Mouse (Mus musculus) forebrain, embryonic 12.5 days (tissue): Measurements from ENCODE around the gene Tmem87a. TPM values are rescaled to one million over a fixed set of nuclear protein-coding genes. Genes with fewer than 3 reads are reported as not detected.

ENCODE experiments used
- ATAC-seq: fragments of 200-750 bp; cut with Nextera tagmentation; 2 replicates; pipeline ENCODE4 v1.8.0; 2017; ENCODE audit warnings: moderate TSS enrichment; ENCODE audit not compliant: low FRiP score
- H3K27ac ChIP-seq: fragments of 300-500 bp; sonication (generic); 2 replicates; pipeline ENCODE4 v1.5.1; 2016; ENCODE audit warnings: mild to moderate bottlenecking
- H3K27me3 ChIP-seq: fragments of 300-500 bp; sonication (generic); 2 replicates; pipeline ENCODE4 v1.6.1; 2016; ENCODE audit warnings: mild to moderate bottlenecking
- H3K36me3 ChIP-seq: fragments of 300-500 bp; sonication (generic); replicated peaks from 2 replicates; pipeline ENCODE4 v1.6.1; 2016; ENCODE audit warnings: mild to moderate bottlenecking
- H3K4me1 ChIP-seq: fragments of 300-500 bp; sonication (generic); 2 replicates; pipeline ENCODE4 v1.6.1; 2016
- H3K4me2 ChIP-seq: fragments of 300-500 bp; sonication (generic); 2 replicates; pipeline ENCODE4 v1.6.1; 2016; ENCODE audit warnings: mild to moderate bottlenecking, moderate library complexity
- H3K4me3 ChIP-seq: fragments of 300-500 bp; sonication (generic); replicated peaks from 2 replicates; pipeline ENCODE4 v1.5.1; 2016; ENCODE audit warnings: mild to moderate bottlenecking
- H3K9ac ChIP-seq: fragments of 300-500 bp; sonication (generic); 2 replicates; pipeline ENCODE4 v1.6.1; 2016; ENCODE audit warnings: mild to moderate bottlenecking
- H3K9me3 ChIP-seq: fragments of 300-500 bp; sonication (generic); 2 replicates; pipeline ENCODE4 v1.6.1; 2016
- WGBS: fragments of 180-500 bp; shearing (Covaris S2); methylation state at CpG from one replicate; pipeline ENCODE4 v1.1.7; 2016; 5-methylcytosine and 5-hydroxymethylcytosine counted together
- polyA plus RNA-seq: library from polyadenylated mRNA; unstranded; fragments of >200 nt; fragmentation: Nextera tagmentation; extraction: Ambion mirVana; gene quantifications from 2 replicates; pipeline ENCODE4 v1.2.1, GENCODE M21; 2016

Tmem87a gene
- polyA plus RNA-seq, 1 experiment from 2014 or later = 10.2 TPM

GRCm38 (mm10) chr2:120352682-120353646 is 50.9 kb downstream of the Tmem87a start, which contains the start of gene Vps39:
Gene Vps39 (minus strand): TSS chr2:120353137.
- Histone ChIP-seq H3K4me3 (peak within 1 kb of the TSS; percentile 92), H3K4me1 (peaks cover 15% of the 10 kb centered on the region), H3K4me2 (peak within 1 kb of the TSS; percentile 74), H3K9ac (peak within 1 kb of the TSS; percentile 82), H3K36me3 (peaks cover 32% of the 10 kb centered on the region), H3K27me3 (no peaks in the 10 kb centered on the region), H3K27ac (peak within 1 kb of the TSS; percentile 73), H3K9me3 (no peaks in the 10 kb centered on the region)
- peak; percentile 98 for ATAC-seq
- WGBS = 11% methylated on average over 44 of the region's 44 CpGs

- Histone ChIP-seq H3K4me3 (no peak overlapping the region), H3K9ac (no peak overlapping the region), H3K4me1 (peaks cover 15% of the 10 kb centered on the region), H3K36me3 (peaks cover 38% of the 10 kb centered on the region), H3K27ac (no peak overlapping the region), H3K27me3 (no peaks in the 10 kb centered on the region), H3K9me3 (no peaks in the 10 kb centered on the region), H3K4me2 (no peak overlapping the region)
- ATAC-seq = no peak
- 70% methylated on average over 5 of the region's 5 CpGs for WGBS
Observed at GRCm38 (mm10) chr2:120351321-120351720, 52.6 kb downstream of the Tmem87a start.

- Histone ChIP-seq H3K27ac (no peak overlapping the region), H3K4me1 (peaks cover 15% of the 10 kb centered on the region), H3K27me3 (no peaks in the 10 kb centered on the region), H3K4me2 (no peak overlapping the region), H3K4me3 (no peak overlapping the region), H3K9me3 (no peaks in the 10 kb centered on the region), H3K9ac (no peak overlapping the region), H3K36me3 (peaks cover 52% of the 10 kb centered on the region)
- WGBS = 91% methylated on average over 9 of the region's 9 CpGs
- ATAC-seq = no peak
Observed at GRCm38 (mm10) chr2:120348120-120348519, 55.8 kb downstream of the Tmem87a start.

- no peak overlapping the region for H3K9ac ChIP-seq
- no peaks in the 10 kb centered on the region for H3K4me1 ChIP-seq
- no peak overlapping the region for H3K4me2 ChIP-seq
- no peaks in the 10 kb centered on the region for H3K27me3 ChIP-seq
- no peak for ATAC-seq
- no peaks in the 10 kb centered on the region for H3K9me3 ChIP-seq
- WGBS = 92% methylated on average over 1 of the region's 1 CpGs
- no peak overlapping the region for H3K4me3 ChIP-seq
- H3K36me3 ChIP-seq = peaks cover 90% of the 10 kb centered on the region
- H3K27ac ChIP-seq = no peak overlapping the region
Observed at GRCm38 (mm10) chr2:120341741-120342140, 62.2 kb downstream of the Tmem87a start.

GRCm38 (mm10) chr2:120337886-120338285 is 66.0 kb downstream of the Tmem87a start:
- Histone ChIP-seq H3K27ac (no peak overlapping the region), H3K36me3 (peaks cover 83% of the 10 kb centered on the region), H3K27me3 (no peaks in the 10 kb centered on the region), H3K4me2 (no peak overlapping the region), H3K4me3 (no peak overlapping the region), H3K9ac (no peak overlapping the region), H3K9me3 (no peaks in the 10 kb centered on the region), H3K4me1 (no peaks in the 10 kb centered on the region)
- no peak for ATAC-seq
- WGBS = 72% methylated on average over 2 of the region's 2 CpGs

GRCm38 (mm10) chr2:120331575-120331974 is 72.3 kb downstream of the Tmem87a start:
- Histone ChIP-seq H3K36me3 (peaks cover 80% of the 10 kb centered on the region), H3K4me2 (no peak overlapping the region), H3K27me3 (no peaks in the 10 kb centered on the region), H3K4me3 (no peak overlapping the region), H3K4me1 (no peaks in the 10 kb centered on the region), H3K9ac (no peak overlapping the region), H3K9me3 (no peaks in the 10 kb centered on the region), H3K27ac (no peak overlapping the region)
- 94% methylated on average over 4 of the region's 4 CpGs for WGBS
- ATAC-seq = no peak

GRCm38 (mm10) chr2:120315077-120315476 is 88.8 kb downstream of the Tmem87a start:
- Histone ChIP-seq H3K9me3 (no peaks in the 10 kb centered on the region), H3K4me1 (no peaks in the 10 kb centered on the region), H3K4me3 (no peak overlapping the region), H3K27ac (no peak overlapping the region), H3K27me3 (no peaks in the 10 kb centered on the region), H3K4me2 (no peak overlapping the region), H3K36me3 (peaks cover 42% of the 10 kb centered on the region), H3K9ac (no peak overlapping the region)
- ATAC-seq = no peak
- 79% methylated on average over 4 of the region's 4 CpGs for WGBS

GRCm38 (mm10) chr2:120314487-120314886 is 89.4 kb downstream of the Tmem87a start:
- H3K4me2 ChIP-seq = no peak overlapping the region
- no peak overlapping the region for H3K9ac ChIP-seq
- H3K27ac ChIP-seq = no peak overlapping the region
- WGBS = 89% methylated on average over 4 of the region's 4 CpGs
- ATAC-seq = no peak
- H3K36me3 ChIP-seq = peaks cover 38% of the 10 kb centered on the region
- H3K27me3 ChIP-seq = no peaks in the 10 kb centered on the region
- H3K4me1 ChIP-seq = no peaks in the 10 kb centered on the region
- no peaks in the 10 kb centered on the region for H3K9me3 ChIP-seq
- no peak overlapping the region for H3K4me3 ChIP-seq

- H3K9me3 ChIP-seq = no peaks in the 10 kb centered on the region
- 66% methylated on average over 3 of the region's 3 CpGs for WGBS
- no peak within 1 kb of the TSS for H3K4me2 ChIP-seq
- H3K27me3 ChIP-seq = no peaks in the 10 kb centered on the region
- no peak within 1 kb of the TSS for H3K9ac ChIP-seq
- ATAC-seq = no peak
- H3K36me3 ChIP-seq = peaks cover 33% of the 10 kb centered on the region
- H3K4me1 ChIP-seq = no peaks in the 10 kb centered on the region
- H3K4me3 ChIP-seq = no peak within 1 kb of the TSS
- H3K27ac ChIP-seq = no peak within 1 kb of the TSS
Observed at GRCm38 (mm10) chr2:120313976-120314375, 89.9 kb downstream of the Tmem87a start, which contains the start of gene Pla2g4f. Gene Pla2g4f (minus strand): TSS chr2:120314165.

- WGBS = 87% methylated on average over 7 of the region's 7 CpGs
- ATAC-seq = no peak
Observed at GRCm38 (mm10) chr2:120312276-120312825, 91.6 kb downstream of the Tmem87a start.

More at GRCm38 (mm10) chr2:120312276-120312825, 91.6 kb downstream of the Tmem87a start:
- no peaks in the 10 kb centered on the region for H3K4me1 ChIP-seq
- no peaks in the 10 kb centered on the region for H3K9me3 ChIP-seq
- H3K9ac ChIP-seq = no peak overlapping the region
- H3K27ac ChIP-seq = no peak overlapping the region
- no peak overlapping the region for H3K4me3 ChIP-seq
- H3K4me2 ChIP-seq = no peak overlapping the region
- H3K36me3 ChIP-seq = peaks cover 17% of the 10 kb centered on the region
- H3K27me3 ChIP-seq = no peaks in the 10 kb centered on the region
